Mouse (Mus musculus) NIH3T3 (cell line): ENCODE data around the gene Gm12830.
A peak's percentile ranks its signal among the peaks of the same experiment; 100 is the strongest.

Experiments used
- DNase-seq: peaks from one replicate; pipeline ENCODE4 v3.0.0-alpha.2; 2012; ENCODE audit warnings: low read depth

Gm12830 gene

DNA sequence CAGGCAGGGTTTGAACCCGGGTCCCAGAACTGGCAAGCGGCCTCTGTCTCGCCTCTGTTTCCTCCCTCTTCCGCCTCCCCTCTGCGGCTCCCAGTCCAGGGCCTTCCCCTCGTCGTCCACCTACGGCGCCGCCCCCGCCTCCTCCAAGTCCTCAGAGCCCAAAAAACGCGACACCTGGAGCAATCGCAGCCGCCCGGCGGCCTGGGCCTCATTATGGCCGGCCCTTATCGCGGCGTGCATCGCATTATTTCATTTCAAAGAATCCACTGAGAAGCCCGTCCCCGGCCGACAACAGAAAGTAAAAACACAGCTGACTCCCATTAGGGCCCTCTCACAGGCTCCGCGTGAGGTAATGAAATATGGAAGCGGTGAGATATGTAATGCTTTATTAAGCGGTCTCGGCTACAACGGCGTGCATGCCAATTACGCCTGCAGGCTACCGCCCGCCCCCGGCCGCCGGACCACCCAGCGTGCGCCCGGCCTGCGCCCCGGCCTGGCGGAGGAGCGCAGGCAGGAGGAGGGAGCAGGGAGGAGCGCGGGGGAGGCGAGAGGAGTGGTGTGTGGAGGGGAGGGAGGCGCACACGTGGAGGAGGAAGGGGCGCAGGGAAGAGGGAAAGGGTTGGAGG is at the start of gene Gm12830:
TSS of gene Gm12830 (plus strand) at position 156 of the 626 bp plus-strand sequence.
- no peak for DNase-seq

DNA sequence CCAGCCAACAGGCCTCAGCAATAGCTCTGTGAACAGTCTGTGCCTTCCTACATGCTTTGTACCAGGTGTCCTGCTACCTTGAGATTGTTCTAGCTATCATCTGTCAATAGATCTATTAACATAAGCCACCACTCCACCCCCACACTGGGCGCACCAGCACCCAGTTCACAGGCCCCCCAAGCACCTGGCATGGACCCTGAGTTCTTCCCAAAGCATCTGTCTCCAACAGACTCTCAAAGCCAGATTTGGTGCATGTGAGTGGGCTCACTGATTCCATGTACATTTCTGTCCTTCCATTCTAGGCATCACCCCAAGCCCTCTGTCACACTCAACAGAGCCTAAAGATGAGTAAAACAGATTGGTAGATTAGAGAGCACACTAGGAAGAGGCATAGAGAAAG is 48.2 kb upstream of the Gm12830 start:
- DNase-seq: no peak

DNA sequence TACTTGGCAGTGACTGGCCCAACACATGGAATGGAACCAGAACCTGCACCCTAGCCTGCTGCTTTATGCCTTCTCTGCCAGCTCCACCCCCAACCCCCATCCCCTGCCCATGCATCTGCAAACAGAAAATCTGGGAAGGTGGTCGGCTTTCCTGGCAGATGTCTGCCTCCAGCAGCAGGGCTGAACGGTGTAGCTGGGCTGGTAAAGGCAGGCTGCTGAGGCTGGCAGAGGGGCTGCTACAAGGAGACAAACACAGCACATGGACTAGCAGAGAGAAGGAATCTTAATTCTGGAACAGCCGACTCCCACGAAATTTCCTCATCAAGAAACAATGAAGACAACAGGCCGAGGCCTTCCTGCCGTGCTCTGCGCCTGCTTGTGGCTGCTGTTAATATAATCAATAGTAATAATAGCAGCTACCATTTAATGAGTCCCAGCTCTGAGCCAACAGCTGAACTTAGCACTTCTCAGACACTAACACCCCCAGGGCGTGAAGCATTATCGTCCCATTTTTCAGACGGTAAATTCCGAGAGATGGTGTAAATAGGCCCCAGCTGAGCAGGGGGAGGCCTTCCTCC is 43.8 kb upstream of the Gm12830 start:
- no peak for DNase-seq

DNA sequence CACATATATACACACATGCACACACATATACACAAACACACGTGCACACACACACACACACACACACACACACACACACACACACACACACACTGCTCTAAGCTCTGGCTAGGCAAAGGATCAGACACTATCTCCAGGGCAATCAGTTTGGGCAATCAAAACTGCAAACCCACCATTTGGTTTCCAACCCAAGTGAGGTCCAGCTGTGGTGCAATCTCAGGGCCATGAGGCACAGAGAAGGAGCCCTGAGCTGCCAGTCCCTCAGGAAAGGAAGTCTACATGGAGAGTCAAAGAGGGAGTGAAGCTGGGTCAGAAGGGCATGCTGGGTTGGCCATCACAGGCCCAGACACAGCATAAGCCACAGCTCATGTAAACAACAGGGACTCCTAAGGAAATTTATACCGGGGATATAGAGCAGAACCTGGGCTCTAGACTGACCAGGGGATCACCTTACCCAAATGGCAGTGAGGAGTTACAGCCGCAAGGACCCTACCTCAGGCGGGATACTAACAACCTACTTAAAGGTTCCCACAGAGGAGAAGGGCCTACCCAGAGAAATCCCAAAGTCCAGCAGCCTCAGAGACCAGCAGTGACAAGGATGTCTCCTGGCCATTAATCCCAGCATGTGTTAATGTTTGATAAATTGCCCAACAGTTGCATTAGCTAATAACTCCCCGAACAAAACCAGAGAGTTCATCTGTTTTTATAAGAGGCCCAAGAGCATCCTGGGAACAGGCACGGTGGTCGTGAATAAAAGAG is 42.6 kb upstream of the Gm12830 start:
- DNase-seq: no peak

DNA sequence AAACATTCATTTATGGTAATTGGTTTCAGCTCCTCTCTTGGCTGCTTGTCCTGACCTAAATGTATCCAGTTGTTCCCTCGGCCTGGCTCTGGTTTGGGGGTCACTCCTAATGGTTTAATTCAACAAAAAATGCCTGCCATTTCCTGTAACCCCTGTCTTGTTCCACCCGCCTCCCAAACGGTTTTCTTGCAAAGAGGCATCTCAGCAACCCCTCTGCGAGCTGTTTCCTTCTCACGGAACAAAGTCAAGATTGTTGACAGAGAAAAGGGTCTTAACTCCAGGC is 42.1 kb upstream of the Gm12830 start:
- DNase-seq: no peak

DNA sequence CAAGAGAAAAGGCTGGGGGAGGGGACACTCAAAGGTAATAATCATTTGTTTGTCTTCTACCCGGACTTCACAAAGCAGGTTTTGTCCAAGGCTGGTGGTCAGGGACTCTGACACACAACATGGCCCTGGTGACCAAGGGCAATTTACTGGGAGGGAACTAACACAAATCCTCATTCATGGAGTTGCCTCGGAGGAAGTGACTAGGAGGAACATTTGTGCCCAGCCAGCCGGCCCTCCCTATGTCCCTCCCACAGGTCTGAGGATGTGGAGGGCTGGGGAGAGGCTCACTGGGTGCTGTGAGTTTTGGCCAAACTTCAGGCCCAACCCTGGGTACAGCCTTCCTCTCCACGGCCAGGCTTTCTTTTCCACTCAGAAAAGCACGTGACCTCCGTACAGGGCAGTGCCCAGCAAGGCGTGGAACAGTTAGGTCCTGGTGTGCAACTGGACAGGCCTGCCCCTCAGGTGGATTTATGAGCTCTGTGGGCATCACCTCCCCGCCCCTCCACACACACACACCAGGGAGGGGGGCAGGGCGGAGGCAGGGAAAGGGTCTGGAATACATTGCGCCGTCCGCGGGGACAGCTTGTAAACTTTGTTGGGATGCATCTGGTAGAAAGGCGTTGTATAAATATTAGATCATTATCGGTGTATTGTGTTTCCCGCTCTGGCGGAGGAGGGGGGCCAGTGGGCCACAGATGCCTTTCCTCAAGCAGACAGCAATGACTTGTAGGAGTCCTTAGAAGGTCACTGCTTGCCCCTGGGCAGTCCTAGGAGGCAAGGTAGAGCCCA is 41.6 kb upstream of the Gm12830 start:
- DNase-seq: no peak

DNA sequence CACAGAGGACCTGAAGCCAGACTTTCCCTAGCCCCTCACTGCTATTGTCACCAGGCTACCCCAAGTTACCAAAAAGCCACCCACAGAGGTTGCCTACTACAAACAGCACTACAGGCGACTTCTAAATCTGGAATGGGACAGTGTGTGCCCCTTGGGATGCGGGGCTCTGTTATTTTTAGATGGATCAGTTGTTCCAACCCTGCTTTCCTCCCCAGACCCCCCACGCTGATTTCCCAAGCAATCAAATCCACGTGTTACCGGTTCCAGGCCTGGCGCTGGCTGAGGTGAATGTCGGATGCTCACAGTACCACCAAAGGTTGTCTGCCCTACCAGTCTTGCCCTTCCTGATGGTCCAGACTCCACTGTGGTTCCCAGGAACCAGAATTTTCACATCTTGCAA is 38.7 kb upstream of the Gm12830 start:
- DNase-seq: no peak

DNA sequence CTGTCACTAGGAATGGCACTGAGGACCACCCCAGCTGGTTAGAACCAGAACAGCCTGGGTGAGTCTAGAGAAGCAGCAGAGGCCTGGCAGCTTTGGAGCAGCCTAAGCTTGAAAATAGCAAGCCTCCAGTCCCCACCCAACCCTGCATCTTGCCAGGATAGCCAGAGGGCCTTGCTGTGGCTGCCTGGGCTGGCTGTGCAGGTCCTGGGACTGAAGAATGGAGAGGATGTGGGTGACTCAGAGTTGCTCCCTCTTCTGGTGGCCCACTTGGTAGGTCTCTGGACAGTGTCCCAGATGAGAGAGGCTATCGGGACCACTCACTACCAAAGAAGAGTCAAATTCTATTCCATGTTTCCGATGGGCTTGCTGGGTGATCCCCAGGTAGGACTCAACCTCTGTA is 36.8 kb upstream of the Gm12830 start:
- DNase-seq: peak; percentile 12

DNA sequence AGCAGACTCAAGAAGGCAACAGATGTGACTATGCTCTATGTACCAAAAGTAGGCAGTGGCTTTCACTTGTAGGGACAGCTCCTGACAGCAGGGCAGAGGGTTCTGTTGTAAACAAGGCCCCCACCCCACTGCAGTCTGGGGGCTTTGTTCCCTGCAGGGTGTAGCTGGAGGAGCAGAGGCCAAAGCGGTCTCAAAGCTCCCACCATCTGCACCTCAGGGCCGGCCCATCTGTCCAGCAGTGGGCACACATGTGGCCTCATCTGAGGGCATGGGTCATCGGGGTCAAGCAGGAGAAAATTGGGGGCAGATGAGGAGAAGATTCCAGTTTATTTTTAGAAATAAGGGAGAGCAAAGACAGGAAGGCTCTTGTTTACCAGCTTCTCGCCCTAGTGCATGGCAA is 32.7 kb upstream of the Gm12830 start:
- DNase-seq: no peak

DNA sequence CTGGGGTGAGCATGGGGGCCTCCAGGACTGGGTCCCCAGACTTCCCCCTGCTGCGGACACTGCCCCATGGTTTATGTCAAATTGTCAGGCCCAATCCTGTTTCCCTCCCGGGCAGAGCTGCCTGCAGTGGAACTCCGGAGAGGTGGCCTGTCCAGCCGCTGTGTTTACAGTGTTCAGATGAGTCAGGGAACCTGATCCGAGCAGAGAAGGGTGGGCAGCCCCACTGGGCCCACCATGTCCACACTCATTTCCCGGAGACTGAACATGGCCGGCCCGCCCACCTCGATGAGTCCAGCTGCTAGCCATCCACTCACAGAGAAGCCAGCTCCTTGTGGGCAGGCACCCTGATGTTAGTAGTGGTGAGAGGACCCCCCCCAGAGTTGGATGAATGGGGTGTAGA is 29.9 kb upstream of the Gm12830 start:
- no peak for DNase-seq

DNA sequence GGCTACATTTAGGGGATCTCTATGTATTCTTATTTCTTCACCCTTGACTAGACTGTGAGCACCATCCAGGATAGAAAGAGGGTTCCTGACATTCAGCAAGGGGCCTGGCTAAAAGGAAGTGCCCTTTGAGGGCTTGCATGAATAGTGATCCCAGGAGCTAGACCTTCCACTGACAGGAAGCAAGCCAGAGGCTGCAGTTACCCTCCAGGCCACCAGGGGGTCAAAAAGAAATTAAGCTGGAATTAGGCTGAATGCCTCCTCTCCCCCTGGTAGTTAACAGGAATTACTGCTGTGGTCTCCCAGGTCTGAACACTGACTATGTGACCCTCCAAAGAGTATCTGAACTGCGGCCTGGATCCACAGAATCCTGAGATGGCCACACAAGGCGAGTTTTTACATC is 27.7 kb upstream of the Gm12830 start:
- peak; percentile 17 for DNase-seq

DNA sequence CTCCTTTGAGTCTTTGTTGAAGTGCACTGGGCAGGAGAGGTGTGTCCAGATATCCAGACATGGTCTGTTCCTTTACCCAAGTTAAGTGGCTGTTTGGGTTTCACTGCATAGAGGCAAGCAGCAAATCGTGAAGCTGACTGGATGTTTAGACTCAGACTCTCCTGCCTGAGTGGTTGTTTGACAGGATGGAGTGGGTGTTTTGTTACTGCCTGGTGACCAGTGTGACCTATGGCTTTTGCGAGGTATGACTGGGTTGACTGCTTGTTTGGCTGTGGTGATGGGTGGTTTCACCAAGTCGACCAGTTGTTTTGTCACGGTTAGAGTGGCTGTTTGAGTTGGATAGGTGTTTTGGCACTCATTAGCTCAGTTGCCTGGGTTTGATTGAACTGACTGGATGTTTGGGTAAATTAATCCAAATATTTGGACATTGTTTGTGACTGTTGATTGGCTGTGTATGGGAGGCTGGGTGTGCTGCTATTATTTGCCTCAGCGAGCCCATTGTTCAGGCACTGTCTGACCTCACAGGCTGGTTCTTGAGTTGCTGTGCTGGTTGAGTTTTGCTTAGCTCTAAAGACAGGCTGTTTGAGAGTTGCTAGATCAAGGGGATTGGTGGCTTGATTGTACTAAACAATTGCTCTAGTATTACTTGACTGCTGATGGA is 24.1 kb upstream of the Gm12830 start:
- DNase-seq: no peak

DNA sequence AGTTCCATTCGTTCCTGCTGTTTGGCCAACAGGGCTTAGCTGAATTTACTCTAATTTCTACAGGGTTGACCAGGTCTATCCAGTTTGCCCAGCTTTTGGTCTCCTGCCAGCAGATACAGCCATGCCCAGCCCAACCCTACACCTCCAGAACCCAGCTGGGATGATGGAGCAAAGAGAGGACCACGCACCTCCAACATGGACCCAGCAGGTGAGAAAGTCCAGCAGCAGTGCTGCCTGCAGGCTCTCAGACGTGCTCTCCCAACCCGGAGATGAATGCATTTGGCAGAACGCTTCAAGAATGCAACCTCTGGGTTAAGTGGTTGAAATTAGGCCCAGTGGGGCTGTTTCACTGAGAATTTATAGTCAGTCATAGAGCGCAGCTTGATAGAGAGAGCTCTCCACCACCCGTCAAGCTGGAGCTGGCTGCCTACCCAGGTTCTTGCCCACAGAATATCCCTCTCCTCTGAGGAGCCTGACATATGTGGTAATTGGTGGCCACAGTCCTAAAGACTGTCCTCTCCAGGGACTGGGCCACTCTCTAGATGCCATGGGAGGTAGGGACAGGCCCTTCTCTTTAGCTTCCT is 23.4 kb upstream of the Gm12830 start:
- peak; percentile 25 for DNase-seq

DNA sequence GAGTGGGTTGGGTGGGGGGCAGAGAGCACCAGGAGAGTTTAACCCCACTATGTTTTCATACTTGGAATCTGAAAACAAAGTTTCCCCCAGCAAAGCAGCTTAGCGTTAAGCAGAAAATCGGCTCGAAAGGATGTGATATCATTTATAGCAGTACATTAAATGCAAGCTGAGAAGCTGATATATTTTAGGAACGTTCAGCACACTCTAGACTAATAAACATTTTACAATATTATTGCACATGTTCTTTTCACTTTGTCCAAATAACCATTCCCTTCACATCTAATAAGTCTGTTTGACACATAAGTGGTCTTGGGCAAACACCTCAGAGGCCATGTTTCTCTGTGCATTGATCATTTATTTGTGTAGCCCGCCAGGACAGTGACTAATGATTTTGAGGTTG is 17.4 kb upstream of the Gm12830 start:
- DNase-seq: no peak

DNA sequence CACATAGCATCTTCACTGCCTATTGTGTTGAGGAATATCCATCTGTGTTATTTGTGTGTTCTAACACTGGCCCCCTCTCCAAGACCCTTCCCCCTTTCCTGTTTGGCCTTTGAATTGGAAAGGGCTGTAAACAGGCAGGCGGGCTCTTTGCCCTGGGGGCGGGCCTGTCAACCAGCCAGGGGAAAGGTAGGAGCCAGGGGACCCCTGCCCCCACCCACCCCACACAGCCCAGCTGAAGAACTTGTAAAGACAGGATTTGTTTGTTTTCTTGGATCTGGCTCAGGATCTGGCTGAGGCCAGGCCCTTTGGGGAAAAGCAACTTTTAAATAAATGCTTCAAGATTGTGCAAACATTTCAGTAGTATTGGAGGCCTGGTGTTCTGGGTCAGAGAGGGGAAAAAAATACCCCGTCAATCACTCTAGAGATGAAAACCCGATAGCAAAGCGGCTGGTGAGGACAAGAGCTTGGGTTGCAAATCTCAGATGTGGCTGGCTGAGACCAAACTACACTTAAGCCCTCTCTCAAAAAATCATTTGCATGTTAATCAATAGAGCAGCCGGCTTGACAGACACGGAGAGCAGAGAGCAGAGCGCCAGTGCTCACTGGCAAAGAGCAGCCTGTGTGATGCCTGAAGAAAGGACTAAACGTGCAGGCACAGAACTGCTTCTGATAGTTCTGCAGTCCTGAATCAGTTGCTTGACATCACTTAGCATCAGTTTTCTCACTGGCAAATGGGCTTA is 2.4 kb upstream of the Gm12830 start:
- DNase-seq: peak; percentile 48

DNA sequence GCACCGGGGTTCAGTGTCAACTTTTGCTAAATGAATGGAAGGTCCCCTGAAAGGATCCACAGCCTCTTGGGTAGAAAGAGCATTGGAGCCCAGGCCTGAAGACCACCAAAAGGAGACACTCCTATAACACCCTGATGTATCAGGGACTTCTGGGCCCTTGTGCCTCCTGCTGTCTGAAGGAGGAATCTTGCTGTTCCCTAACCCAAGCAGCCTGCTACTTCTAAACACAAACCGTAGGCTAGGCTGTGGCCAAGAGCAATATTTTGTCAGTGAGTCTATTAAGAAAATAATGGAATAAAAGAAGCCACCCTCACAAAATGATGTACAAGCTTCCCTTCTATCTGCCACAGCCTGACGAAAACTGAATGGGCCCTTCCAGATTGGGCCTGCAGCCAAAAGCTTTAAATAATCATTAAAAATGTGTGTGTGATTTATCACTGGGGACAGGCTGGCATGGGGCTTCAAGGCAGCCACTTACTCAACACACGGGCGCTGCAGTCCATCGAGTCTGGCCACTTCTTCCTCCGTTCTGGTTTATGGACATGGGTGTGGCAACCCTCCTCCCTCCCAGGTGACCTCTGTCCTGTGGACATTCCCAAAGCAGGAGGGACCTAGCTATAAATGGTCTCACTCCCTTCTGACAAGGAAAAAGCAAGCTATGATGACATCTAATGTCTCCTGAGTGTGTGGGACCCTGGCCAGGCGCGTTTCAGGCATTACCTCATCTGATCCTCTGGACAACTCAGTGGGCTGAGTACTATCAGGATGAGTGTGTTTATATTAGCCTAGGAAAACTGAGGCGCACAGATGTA is 13.5 kb downstream of the Gm12830 start:
- DNase-seq: no peak

DNA sequence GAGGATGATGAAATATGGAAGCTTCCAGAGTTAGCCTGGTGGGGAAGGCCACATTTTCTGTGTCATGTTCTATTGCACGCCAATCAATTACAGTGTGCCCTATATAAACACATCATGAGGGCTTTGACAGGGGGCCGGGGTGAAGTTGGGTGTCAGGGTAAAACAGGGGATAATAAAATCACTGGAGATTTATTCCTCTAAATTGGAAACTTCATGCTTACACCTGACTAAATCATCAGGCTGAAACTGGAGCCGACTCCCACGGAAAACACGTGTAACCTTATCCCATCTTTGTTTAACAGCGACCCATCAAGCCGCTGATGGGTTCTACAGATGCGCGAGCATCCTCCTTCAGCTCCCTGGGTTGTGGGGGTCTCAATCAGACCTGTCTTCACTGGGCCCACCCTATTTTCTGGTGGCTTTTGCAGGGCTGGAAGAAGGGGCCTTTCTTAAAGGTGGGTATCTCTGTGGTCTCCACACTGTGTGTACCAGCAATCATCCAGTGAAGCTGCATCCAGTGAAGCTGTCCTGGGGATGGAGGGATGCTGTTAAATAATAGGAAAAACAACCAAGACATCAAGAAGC is 19.9 kb downstream of the Gm12830 start:
- no peak for DNase-seq

DNA sequence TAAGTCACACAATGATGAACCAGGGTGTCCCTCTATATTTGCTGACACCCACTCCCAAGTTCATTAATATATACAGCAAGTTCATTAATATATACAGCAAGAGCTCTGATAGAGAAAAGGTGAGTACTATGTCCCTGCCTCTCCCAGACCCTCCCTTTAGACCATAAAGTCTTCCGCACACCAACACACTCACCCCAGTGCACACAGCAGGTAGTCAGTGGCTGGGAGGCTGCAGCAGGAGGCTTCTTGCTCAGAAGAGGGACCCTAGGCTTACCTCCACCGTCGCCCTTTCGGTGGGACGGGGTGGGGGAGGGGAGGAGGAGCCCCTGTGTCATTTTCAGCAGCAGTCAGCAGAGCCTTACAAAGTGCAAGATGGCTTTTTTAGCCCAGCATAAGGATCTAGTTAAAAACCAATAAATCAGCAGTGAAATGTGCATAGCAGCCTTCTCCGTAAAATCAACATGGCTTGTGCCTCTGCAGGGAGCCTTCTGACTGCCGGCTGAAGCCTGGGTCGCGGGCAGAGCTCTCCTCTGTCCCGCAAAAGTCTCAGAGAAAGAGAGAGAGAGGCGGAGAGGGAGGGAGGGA is 20.9 kb downstream of the Gm12830 start:
- DNase-seq: peak; percentile 28

DNA sequence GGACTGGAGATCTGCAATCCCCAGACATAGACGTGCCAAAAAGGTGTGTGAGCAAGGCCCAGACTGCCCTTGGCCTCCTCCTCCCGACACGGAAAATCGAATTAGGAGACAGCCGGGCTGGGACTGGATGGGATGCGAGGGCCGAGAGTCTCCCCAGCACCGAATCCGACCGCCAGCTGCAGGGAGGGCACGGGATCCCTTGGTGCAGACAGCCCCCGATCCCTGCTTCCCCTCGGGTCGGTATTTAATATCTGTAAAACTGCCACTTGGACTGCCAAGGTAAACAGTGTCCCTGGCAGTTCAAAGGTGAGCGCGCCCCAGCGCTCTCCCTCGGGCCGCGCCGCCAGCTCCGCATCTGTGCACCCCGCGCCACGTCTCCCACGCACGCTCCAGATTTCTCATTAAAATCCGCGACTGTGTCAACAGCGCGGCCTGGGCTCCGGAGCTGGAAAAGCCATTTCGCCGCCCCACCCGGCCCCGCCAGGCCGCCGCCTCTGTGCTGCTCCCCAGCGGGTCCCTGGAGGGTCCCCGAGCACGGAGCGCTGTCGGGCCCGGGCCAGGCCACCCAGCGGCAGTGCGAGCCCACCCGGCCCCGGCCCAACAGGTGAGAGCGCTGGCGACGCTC is 21.7 kb downstream of the Gm12830 start:
- DNase-seq: no peak
